Mouse (Mus musculus): ENCODE measurements around the gene Prkar1a. TPM values are rescaled to one million over a fixed set of nuclear protein-coding genes. Genes with fewer than 3 reads are reported as not detected.

Gene Prkar1a
- total RNA-seq (2014; rRNA removed; ENCODE audit: low replicate concordance) (163 and 237 TPM in 2 replicates), polyA plus RNA-seq (2015; fragmentation: Nextera tagmentation; extraction: Ambion mirVana) (483 and 530 TPM in 2 replicates)

DNA sequence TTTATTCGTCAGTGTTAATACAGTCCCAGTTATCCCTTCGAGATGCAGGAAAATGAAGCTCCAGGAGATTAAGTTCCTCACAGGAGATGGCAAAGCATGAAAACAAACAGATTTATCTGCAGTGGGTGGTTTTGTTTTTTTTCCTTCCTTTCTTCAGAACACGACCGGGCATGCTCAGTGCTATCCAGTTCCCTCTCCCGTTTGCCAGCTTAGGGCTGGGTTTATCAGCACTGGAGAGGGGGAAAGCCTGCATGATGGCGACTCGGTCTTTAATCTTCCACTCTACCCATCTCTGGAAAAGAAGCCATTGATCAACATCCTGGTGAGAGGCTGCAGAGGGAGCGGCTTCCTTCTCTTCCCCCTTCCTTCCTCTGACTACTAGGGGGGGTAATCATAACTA is at the start of gene Prkar1a:
Prkar1a (plus strand) TSS at position 200 of the 400 bp plus-strand sequence.
- Histone ChIP-seq H3K4me3 (ENCODE audit: low read depth, low read length) (peak within 1 kb of the TSS; percentile 88), H3K27me3 (ENCODE audit: control insufficient read depth, insufficient read depth, low read length) (no peaks in the 10 kb centered on the region), H3K27ac (ENCODE audit: low read depth) (peak within 1 kb of the TSS; percentile 99), H3K9me3 (replicated peaks; ENCODE audit: control insufficient read depth, low read length) (no peaks in the 10 kb centered on the region), H3K4me1 (ENCODE audit: control insufficient read depth, insufficient read depth) (peaks cover 18% of the 10 kb centered on the region), H3K36me3 (replicated peaks; ENCODE audit: control insufficient read depth, insufficient read depth, low read length) (peaks cover 6% of the 10 kb centered on the region; the same call in 1 of the 2 replicates), H3K9ac (replicated peaks; ENCODE audit: low read depth, low read length) (peak within 1 kb of the TSS; percentile 94), H3K4me2 (ENCODE audit: low read depth, low read length) (peak within 1 kb of the TSS; percentile 66)
- ATAC-seq (ENCODE audit: insufficient read depth, low read depth), result no peak
- DNase-seq (ENCODE audit: low spot score), result no peak
- no peak for TF ChIP-seq EP300 (IDR thresholded peaks at IDR 0.05; ENCODE audit: low read depth)
- TF ChIP-seq CTCF (IDR thresholded peaks at IDR 0.05; ENCODE audit: low read depth), result no peak
- WGBS, result 12% methylated on average over 8 of the region's 8 CpGs

DNA sequence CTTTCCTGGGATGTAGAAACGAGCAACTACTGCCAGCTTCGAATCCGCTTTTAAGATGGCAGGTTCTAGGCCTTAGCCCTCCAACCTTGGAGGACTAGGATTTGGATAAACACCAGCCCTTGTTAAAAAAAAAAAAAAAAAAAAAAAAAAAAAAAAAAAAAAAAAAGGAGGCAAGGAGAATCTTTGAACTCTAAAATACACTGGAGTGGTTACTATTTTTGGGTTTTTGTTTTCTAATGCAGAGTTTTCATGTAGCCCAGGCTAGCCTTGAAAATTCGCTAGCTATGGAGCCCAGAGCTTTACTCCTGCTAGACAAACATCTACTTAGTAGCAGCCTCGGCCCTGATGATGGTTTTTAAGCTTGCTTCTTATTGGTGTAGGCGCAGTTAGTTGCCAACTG is 41.6 kb upstream of the Prkar1a start:
- Histone ChIP-seq H3K36me3 (replicated peaks; ENCODE audit: control insufficient read depth, insufficient read depth, low read length) (peaks cover 24% of the 10 kb centered on the region), H3K27ac (ENCODE audit: low read depth) (no peak overlapping the region), H3K27me3 (ENCODE audit: control insufficient read depth, insufficient read depth, low read length) (no peaks in the 10 kb centered on the region), H3K9ac (replicated peaks; ENCODE audit: low read depth, low read length) (no peak overlapping the region), H3K4me1 (ENCODE audit: control insufficient read depth, insufficient read depth) (peaks cover 14% of the 10 kb centered on the region), H3K9me3 (replicated peaks; ENCODE audit: control insufficient read depth, low read length) (no peaks in the 10 kb centered on the region), H3K4me2 (ENCODE audit: low read depth, low read length) (no peak overlapping the region), H3K4me3 (ENCODE audit: low read depth, low read length) (no peak overlapping the region)
- TF ChIP-seq CTCF (IDR thresholded peaks at IDR 0.05; ENCODE audit: low read depth) (no peak), EP300 (IDR thresholded peaks at IDR 0.05; ENCODE audit: low read depth) (no peak)
- DNase-seq (ENCODE audit: low spot score), result no peak
- ATAC-seq (ENCODE audit: insufficient read depth, low read depth), result no peak
- WGBS, result 88% methylated on average over 6 of the region's 6 CpGs

DNA sequence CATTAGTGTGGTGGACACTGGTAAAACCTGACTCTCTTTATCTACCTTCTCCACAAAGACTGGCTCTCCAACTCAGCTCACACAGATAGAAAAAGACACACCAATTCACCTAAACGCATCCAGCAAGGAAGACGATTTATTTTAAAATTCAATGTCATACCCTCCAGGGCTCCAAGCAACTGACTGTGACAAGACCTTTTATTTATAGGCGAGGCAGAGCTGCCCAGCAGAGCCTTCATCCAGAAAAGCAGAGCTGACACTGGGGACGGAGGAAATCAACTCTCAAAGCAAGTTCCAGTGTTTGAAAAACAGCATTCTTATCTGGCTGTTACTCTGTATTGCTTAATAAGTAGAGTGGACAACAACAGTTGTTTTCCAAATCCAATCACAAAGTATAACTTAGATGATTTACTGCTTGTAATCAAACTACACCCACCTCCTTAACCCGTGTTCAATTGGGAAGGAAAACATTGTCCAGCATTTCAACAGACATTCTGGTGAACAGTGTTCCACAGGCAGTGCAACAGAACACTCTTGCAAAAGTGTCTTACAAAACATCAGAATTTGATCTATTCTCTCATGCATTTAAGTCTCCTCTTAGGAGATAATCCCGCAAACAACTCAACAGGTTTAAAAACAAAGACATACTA is 40.1 kb upstream of the Prkar1a start:
- WGBS, result 41% methylated on average over 6 of the region's 6 CpGs
- Histone ChIP-seq H3K4me3 (ENCODE audit: low read depth, low read length) (peak overlapping the region; percentile 94; the same call in 1 of the 2 replicates), H3K4me2 (ENCODE audit: low read depth, low read length) (peak overlapping the region; percentile 83), H3K27ac (ENCODE audit: low read depth) (peak overlapping the region; percentile 61), H3K9me3 (replicated peaks; ENCODE audit: control insufficient read depth, low read length) (no peaks in the 10 kb centered on the region), H3K36me3 (replicated peaks; ENCODE audit: control insufficient read depth, insufficient read depth, low read length) (peaks cover 9% of the 10 kb centered on the region), H3K9ac (replicated peaks; ENCODE audit: low read depth, low read length) (0 out of 2 replicates have a peak overlapping the region, but pooled peaks have one; percentile 22), H3K4me1 (ENCODE audit: control insufficient read depth, insufficient read depth) (peaks cover 14% of the 10 kb centered on the region), H3K27me3 (ENCODE audit: control insufficient read depth, insufficient read depth, low read length) (no peaks in the 10 kb centered on the region)
- no peak for TF ChIP-seq EP300 (IDR thresholded peaks at IDR 0.05; ENCODE audit: low read depth)
- no peak for TF ChIP-seq CTCF (IDR thresholded peaks at IDR 0.05; ENCODE audit: low read depth)
- ATAC-seq (ENCODE audit: insufficient read depth, low read depth), result no peak
- DNase-seq (ENCODE audit: low spot score), result peak; percentile 33

DNA sequence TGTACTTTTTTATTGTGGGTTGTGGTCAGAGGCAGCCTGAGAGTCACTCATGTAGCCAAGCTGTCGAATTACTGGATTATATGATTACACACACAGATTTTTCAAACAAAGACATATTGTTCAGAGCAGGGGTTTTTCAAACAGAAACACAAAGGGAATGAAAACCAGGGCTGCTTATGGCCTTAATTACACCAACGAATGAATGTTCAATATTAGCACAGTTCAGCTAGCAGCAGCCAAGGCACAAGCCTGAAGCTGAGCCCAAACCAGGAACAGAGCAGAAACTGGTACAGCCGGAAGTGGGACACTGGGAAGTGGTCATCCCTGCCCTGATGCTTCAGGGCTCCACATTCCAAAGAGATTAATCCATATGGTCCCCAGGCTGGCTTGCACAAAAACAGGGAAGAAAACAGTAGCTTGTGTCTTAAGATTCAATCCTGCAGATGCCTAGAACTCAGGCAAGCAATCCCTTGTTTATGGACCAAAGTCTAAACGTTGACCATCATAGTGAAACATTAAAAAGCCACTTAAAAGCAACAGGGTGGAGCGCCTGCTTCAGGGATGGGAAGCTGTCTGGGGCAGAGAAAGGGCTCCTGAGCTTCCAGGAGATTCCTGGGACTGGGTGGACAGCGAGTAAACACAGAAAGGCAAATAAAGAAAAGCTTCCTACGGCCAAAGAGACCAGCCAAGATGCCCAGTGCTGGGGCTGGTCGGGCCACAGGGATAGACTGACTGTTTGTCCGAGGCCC is 39.0 kb upstream of the Prkar1a start:
- ATAC-seq (ENCODE audit: insufficient read depth, low read depth), result no peak
- 0 out of 2 replicates have a peak, but pooled peaks cover 4% of the 10 kb centered on the region for H3K36me3 ChIP-seq (replicated peaks; ENCODE audit: control insufficient read depth, insufficient read depth, low read length)
- H3K9me3 ChIP-seq (replicated peaks; ENCODE audit: control insufficient read depth, low read length), result no peaks in the 10 kb centered on the region
- H3K27me3 ChIP-seq (ENCODE audit: control insufficient read depth, insufficient read depth, low read length), result no peaks in the 10 kb centered on the region
- TF ChIP-seq EP300 (IDR thresholded peaks at IDR 0.05; ENCODE audit: low read depth) (no peak), CTCF (IDR thresholded peaks at IDR 0.05; ENCODE audit: low read depth) (no peak)
- no peak for DNase-seq (ENCODE audit: low spot score)
- H3K9ac ChIP-seq (replicated peaks; ENCODE audit: low read depth, low read length), result peak overlapping the region; percentile 88
- H3K4me1 ChIP-seq (ENCODE audit: control insufficient read depth, insufficient read depth), result peaks cover 14% of the 10 kb centered on the region
- H3K4me2 ChIP-seq (ENCODE audit: low read depth, low read length), result peak overlapping the region; percentile 83
- 18% methylated on average over 9 of the region's 9 CpGs for WGBS
- peak overlapping the region; percentile 97 for H3K27ac ChIP-seq (ENCODE audit: low read depth)
- peak overlapping the region; percentile 94 for H3K4me3 ChIP-seq (ENCODE audit: low read depth, low read length)

DNA sequence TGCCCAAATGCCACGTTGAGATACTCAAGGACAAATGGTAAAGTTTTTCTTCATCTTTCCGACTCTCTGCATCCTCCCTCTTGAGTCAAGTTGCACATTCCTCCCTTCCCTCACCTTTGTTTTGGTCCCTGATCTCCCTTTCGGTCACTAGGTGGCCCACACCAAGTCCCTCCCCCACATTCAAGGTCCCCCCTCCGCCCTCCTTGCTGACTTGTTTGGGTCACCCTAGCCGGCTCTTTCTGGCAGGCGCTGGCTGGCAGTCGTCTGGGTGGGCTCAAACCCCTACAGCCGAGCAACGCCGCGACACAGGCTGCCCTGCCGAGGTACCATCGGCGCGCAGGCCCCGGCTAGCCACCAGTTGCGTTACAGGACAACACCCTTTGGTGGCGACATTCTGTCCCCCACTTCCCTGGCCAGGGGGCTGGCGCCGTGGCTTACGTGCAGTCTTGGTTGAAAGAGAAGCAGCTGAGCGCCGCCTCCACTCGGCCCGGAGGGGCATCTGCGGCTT is 38.4 kb upstream of the Prkar1a start:
- peak; percentile 66 for DNase-seq (ENCODE audit: low spot score)
- peak overlapping the region; percentile 83 for H3K4me2 ChIP-seq (ENCODE audit: low read depth, low read length)
- no peaks in the 10 kb centered on the region for H3K27me3 ChIP-seq (ENCODE audit: control insufficient read depth, insufficient read depth, low read length)
- ATAC-seq (ENCODE audit: insufficient read depth, low read depth), result peak; percentile 6; the same call in 1 of the 2 replicates
- H3K27ac ChIP-seq (ENCODE audit: low read depth), result peak overlapping the region; percentile 97
- 0% methylated on average over 26 of the region's 26 CpGs for WGBS
- 0 out of 2 replicates have a peak, but pooled peaks cover 4% of the 10 kb centered on the region for H3K36me3 ChIP-seq (replicated peaks; ENCODE audit: control insufficient read depth, insufficient read depth, low read length)
- TF ChIP-seq CTCF (IDR thresholded peaks at IDR 0.05; ENCODE audit: low read depth), result peak; percentile 16
- no peak for TF ChIP-seq EP300 (IDR thresholded peaks at IDR 0.05; ENCODE audit: low read depth)
- no peaks in the 10 kb centered on the region for H3K9me3 ChIP-seq (replicated peaks; ENCODE audit: control insufficient read depth, low read length)
- H3K9ac ChIP-seq (replicated peaks; ENCODE audit: low read depth, low read length), result peak overlapping the region; percentile 88
- H3K4me3 ChIP-seq (ENCODE audit: low read depth, low read length), result peak overlapping the region; percentile 94
- peaks cover 14% of the 10 kb centered on the region for H3K4me1 ChIP-seq (ENCODE audit: control insufficient read depth, insufficient read depth)
